Mouse (Mus musculus) E14TG2a.4 (cell line): Measurements from ENCODE around the gene Hltf.
A peak's percentile ranks its signal among the peaks of the same experiment; 100 is the strongest.

Experiments
- H3K27me3 ChIP-seq: 2 replicates; pipeline ENCODE4 v1.6.1; 2014; ENCODE audit warnings: low read length, control low read depth; ENCODE audit not compliant: insufficient read depth
- H3K36me3 ChIP-seq: 2 replicates; pipeline ENCODE4 v1.6.1; 2014; ENCODE audit warnings: low read length, control low read depth; ENCODE audit not compliant: insufficient read depth
- H3K4me1 ChIP-seq: replicated peaks from 2 replicates; pipeline ENCODE4 v1.6.1; 2014; ENCODE audit warnings: low read depth, low read length, control low read depth
- H3K4me3 ChIP-seq: replicated peaks from 2 replicates; pipeline ENCODE4 v1.5.1; 2014; ENCODE audit warnings: mild to moderate bottlenecking, low read length
- H3K9me3 ChIP-seq: 2 replicates; pipeline ENCODE4 v1.6.1; 2014; ENCODE audit warnings: low read length, control low read depth
- CTCF ChIP-seq: conservative IDR thresholded peaks from 2 replicates; pipeline ENCODE4 v1.5.1; 2014; ENCODE audit warnings: low read length
- NANOG ChIP-seq: IDR thresholded peaks from 2 replicates; pipeline ENCODE4 v1.6.1; 2014; ENCODE audit warnings: borderline replicate concordance, low read length, mixed read lengths
- POU5F1 ChIP-seq: IDR thresholded peaks from 2 replicates; pipeline ENCODE4 v1.6.1; 2014; ENCODE audit warnings: low read length, borderline replicate concordance

The Hltf gene

GRCm38 (mm10) chr3:20134545-20134944 lies 76.9 kb downstream of the Hltf start:
- TF ChIP-seq POU5F1 (no peak), NANOG (peak; percentile 75; the same call in 1 of the 2 replicates)
- 0 out of 2 replicates have a peak, but pooled peaks cover 4% of the 10 kb centered on the region for H3K36me3 ChIP-seq
- no peaks in the 10 kb centered on the region for H3K27me3 ChIP-seq
- H3K4me3 ChIP-seq: no peak overlapping the region
- peaks cover 22% of the 10 kb centered on the region for H3K9me3 ChIP-seq
- no peaks in the 10 kb centered on the region for H3K4me1 ChIP-seq

DNA sequence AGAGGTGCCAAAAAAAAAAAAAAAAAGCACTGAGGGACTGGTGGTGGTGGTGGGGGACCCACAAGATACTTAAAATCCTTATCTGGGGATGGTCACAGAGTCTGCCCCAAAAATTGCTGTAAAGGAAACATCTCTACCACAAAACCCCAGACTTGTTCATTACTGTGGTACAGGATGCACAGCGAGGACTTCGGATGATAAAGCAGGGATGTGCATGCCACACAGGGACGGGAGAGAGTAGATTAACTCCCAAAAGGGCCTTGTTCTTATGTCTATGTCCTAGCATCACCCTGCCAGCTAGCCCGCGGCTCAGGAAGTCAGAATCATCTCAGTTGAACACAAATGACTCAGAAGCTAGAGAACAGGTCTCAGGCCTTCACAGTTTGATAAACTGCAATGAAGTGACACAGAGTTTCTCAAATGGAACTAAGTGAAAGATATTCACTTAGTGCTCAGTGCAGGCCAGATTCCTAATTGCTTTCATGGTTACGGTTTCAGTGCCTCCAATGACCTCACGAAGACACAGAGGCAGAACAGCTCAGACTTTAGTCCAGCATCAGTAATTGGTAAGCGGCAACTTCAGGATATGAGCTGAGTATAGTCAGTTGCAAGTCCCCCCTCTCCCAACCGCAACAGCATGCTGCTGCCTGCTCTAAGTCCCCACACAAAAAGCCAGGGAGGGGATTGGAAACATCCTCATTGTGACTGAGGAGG lies 79.4 kb downstream of the Hltf start:
- peaks cover 22% of the 10 kb centered on the region for H3K9me3 ChIP-seq
- H3K4me1 ChIP-seq: peaks cover 5% of the 10 kb centered on the region; the same call in 1 of the 2 replicates
- no peaks in the 10 kb centered on the region for H3K27me3 ChIP-seq
- TF ChIP-seq CTCF (no peak), POU5F1 (no peak)
- no peak overlapping the region for H3K4me3 ChIP-seq
- H3K36me3 ChIP-seq: 0 out of 2 replicates have a peak, but pooled peaks cover 4% of the 10 kb centered on the region

GRCm38 (mm10) chr3:20141240-20141639 lies 83.6 kb downstream of the Hltf start:
- Histone ChIP-seq H3K27me3 (no peaks in the 10 kb centered on the region), H3K36me3 (0 out of 2 replicates have a peak, but pooled peaks cover 4% of the 10 kb centered on the region), H3K4me3 (no peak overlapping the region), H3K9me3 (peaks cover 19% of the 10 kb centered on the region), H3K4me1 (peaks cover 5% of the 10 kb centered on the region; the same call in 1 of the 2 replicates)
- TF ChIP-seq CTCF (no peak), NANOG (no peak), POU5F1 (no peak)

DNA sequence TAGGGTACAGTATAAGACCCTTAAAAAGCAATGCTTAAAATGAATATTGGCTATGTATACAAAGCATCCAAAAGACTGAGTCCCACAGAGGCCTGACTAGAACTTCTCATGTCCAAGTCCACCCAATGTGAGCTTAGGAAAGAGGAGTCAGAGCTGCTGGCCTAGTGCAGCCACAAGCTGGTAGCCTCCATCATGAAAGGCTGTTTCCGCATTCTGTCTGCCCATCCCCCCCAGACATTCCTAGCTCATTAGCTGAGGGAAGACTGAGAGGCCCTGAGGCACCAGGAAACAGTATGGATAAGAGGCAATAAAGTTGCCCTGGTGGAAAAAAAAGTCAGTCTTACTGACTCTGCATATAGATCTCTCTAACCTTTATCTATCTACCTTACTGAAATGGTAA lies 84.1 kb downstream of the Hltf start:
- TF ChIP-seq NANOG (no peak), CTCF (no peak), POU5F1 (no peak)
- H3K4me1 ChIP-seq: peaks cover 5% of the 10 kb centered on the region; the same call in 1 of the 2 replicates
- 0 out of 2 replicates have a peak, but pooled peaks cover 4% of the 10 kb centered on the region for H3K36me3 ChIP-seq
- peaks cover 16% of the 10 kb centered on the region for H3K9me3 ChIP-seq
- H3K27me3 ChIP-seq: no peaks in the 10 kb centered on the region
- no peak overlapping the region for H3K4me3 ChIP-seq

DNA sequence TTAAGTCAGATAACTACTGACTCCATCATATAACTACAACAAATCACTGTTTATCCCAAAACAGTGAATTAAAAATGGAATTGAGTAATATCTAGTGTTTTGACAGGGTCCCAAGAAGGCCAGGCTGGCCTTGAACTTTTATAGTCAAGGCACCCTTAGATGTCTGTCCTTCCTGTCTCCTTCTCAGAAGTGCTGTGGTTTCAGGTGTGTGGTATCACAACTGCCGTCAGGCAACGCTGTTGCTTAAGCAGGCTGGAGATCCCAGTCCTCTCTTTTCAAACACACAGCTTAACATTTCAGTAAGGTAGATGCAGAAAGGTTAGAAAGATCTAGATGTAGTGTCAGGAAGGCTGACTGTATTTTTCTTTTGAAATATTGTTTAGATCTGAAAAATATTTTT lies 84.5 kb downstream of the Hltf start:
- H3K9me3 ChIP-seq: peaks cover 12% of the 10 kb centered on the region
- H3K4me1 ChIP-seq: peaks cover 5% of the 10 kb centered on the region; the same call in 1 of the 2 replicates
- 0 out of 2 replicates have a peak, but pooled peaks cover 4% of the 10 kb centered on the region for H3K36me3 ChIP-seq
- TF ChIP-seq NANOG (no peak), POU5F1 (no peak), CTCF (no peak)
- no peaks in the 10 kb centered on the region for H3K27me3 ChIP-seq
- H3K4me3 ChIP-seq: no peak overlapping the region

DNA sequence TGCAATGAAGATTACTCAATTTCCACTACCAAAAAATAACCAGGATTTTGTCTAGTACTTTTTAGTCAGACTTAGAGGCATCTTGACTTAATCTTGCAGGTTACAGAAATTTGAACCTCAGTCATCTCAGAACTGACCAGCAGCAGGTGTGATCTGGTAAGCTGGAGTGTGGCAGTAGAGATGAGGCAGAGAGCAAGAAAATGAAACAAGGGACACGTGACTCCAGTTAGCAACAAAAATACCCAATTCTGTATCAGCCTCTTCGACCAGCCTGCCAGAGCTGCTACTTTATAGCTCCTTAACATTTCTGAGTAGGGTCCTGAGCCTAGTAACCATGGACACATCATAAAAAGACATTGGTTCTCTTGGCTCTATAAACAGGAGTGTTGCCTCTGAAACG lies 85.0 kb downstream of the Hltf start:
- Histone ChIP-seq H3K4me1 (peaks cover 5% of the 10 kb centered on the region; the same call in 1 of the 2 replicates), H3K9me3 (peaks cover 7% of the 10 kb centered on the region), H3K36me3 (no peaks in the 10 kb centered on the region), H3K4me3 (no peak overlapping the region), H3K27me3 (no peaks in the 10 kb centered on the region)
- TF ChIP-seq POU5F1 (no peak), NANOG (no peak), CTCF (no peak)

- peaks cover 5% of the 10 kb centered on the region; the same call in 1 of the 2 replicates for H3K4me1 ChIP-seq
- H3K4me3 ChIP-seq: no peak overlapping the region
- H3K9me3 ChIP-seq: no peaks in the 10 kb centered on the region
- TF ChIP-seq CTCF (no peak), POU5F1 (no peak), NANOG (no peak)
- H3K27me3 ChIP-seq: no peaks in the 10 kb centered on the region
- no peaks in the 10 kb centered on the region for H3K36me3 ChIP-seq
These were observed 86.1 kb downstream of the Hltf start for GRCm38 (mm10) chr3:20143726-20144125.

DNA sequence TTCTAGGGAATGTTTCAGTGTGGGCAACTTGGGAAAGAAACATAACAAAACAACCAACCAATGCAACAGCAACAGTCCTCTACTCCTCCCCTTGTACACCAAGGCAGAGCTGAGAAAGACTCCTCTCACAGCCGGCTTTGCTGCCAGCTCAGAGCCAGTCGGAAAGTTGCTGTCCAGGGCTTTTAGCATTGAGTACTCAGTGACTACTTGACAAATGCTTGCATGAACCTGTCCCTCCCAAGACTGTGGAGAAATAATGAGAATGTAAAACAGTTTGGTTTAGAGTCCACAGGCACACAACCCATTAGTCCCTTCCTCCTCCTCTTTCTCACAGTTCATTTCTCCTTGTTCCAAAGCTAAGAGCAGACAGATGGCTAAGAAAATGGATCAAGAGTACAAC lies 86.8 kb downstream of the Hltf start:
- TF ChIP-seq NANOG: no peak
- TF ChIP-seq POU5F1: no peak
- TF ChIP-seq CTCF: no peak
- no peaks in the 10 kb centered on the region for H3K36me3 ChIP-seq
- no peaks in the 10 kb centered on the region for H3K27me3 ChIP-seq
- peaks cover 5% of the 10 kb centered on the region; the same call in 1 of the 2 replicates for H3K4me1 ChIP-seq
- H3K4me3 ChIP-seq: no peak overlapping the region
- H3K9me3 ChIP-seq: no peaks in the 10 kb centered on the region
